Mouse (Mus musculus) 416B (cell line): ENCODE measurements around the gene Gm5565.
A peak's percentile ranks its signal among the peaks of the same experiment; 100 is the strongest.
"Not testable (repeated sequence)": the region's sequence is repeated elsewhere in the genome, so short reads cannot be mapped to it uniquely, and the experiment has no call there.

Source experiments
- DNase-seq: peaks from one replicate; pipeline ENCODE4 v3.0.0; 2011; ENCODE audit warnings: low read depth

Gene Gm5565

DNA sequence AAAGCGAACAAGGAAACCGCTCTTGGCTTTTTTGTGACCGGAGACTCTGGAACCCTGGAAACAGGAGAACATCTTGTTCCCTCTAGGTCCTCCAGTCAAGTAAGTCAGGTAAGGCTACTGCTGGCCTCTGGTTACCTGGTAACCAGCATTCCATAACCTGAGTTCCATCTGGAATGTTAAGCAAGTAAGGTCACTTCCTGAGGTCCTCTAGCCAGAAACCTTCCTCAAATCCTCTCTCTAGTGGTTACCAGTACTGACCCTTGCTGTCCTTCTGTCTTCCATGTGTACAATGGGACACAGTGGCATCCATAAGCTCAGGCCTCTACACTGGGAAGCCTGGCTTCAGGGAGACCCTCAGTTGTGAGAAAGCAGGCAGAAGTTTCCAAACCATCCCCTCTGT is at the start of gene Gm5565:
Gene Gm5565 (minus strand): TSS at position 101 of the 400 bp plus-strand sequence.
- not testable (repeated sequence) for DNase-seq

DNA sequence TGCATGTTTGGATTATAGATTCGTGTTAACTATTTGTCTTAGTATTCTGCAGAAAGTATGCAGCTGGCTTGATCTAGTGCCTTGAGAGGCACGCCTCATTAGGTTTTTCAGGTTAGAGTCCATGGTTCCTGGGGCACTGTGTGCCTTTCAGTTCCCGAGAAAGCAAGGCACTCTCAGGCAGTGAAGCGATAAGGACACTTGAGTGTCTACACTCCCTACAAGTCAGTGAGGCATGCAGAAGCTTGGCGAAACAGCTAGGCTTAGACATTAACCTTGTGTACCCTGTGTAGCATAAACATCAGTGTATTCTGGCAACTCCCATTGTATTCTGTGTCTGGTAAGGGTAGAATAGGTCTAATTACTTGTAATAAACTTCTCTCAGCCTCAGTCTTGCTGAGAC is 45.2 kb upstream of the Gm5565 start:
- DNase-seq, result no peak

DNA sequence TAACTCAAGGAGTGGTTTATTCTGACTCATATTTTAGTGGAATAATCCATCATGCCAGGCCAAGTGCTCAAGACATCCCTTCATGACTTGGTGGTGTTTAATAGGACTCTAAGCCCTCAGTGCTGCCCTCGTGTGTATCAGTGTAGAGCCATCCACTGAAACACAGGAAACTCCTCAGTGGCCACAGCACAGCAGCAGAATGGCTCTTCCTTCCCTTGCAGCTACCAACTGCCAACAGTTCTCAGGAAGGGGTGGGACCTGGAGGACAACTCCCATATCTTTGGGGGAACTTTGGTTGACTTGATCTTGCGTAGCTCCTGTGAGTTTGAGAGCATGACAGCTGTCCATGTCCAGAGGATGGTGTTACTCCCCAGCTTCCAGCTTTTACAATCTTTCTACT is 43.6 kb upstream of the Gm5565 start:
- peak; percentile 90 for DNase-seq

DNA sequence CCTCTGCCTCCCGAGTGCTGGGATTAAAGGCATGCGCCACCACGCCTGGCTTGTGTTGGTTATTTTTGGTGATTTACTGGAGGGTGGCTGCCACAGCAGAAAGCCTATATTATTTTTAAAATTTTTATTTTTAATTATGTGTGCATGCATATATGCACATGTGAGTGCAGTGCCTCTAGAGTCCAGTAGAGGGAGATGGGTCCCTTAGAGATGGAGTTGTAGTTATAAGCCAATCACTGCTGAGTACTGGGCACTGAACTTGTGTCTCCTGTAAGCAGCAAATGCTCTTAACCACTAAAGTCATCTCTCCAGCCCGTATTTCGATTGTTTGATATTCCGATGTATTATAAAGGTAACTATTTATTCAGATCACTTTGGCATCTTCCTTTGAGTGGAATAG is 40.2 kb upstream of the Gm5565 start:
- peak; percentile 14 for DNase-seq

DNA sequence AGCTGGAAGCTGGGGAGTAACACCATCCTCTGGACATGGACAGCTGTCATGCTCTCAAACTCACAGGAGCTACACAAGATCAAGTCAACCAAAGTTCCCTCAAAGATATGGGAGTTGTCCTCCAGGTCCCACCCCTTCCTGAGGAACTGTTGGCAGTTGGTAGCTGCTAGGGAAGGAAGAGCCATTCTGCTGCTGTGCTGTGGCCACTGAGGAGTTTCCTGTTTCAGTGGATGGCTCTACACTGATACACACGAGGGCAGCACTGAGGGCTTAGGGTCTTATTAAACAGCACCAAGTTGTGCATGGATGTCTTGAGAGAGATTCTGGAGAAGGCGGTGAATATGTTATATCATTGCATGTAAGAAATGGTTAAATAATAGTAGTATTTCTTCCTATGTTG is 39.2 kb upstream of the Gm5565 start:
- peak; percentile 83 for DNase-seq

DNA sequence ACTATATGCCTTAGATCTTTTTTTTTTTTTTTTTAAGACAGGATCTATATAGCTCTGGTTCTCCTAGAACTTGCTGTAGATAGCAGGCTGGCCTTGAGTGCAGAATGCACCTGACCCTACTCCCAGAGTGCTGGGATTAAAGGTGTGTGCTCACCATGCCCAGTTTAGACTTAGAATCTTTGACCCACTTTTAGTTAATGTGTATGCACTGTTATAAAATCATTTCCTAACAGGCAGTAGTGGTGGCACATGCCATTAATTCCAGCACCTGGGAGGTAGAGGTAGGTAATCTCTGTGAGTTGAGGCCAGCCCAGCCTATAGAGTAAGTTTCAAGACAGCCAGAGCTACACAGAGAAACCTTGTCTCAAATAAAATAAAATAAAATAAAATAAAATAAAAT is 38.7 kb upstream of the Gm5565 start:
- no peak for DNase-seq

DNA sequence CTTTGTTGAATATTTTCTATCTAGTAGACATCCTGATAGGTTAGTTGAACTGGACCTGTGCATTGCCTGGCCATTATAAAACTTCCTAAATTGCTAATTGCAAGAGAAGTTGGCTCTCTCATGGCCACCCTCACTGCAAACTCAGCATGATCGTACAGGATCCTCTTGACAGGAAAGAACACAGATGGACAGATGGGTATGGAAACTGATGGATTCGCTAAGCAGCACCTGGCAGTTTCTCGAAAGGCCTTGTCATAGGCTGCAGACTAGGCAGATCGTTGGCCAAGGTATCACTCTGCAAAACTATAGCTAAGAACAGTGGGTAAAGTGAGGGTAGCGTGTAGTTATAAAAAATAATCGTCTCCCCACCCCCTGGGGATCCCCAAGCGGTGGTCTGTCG is 33.0 kb upstream of the Gm5565 start:
- DNase-seq, result no peak

DNA sequence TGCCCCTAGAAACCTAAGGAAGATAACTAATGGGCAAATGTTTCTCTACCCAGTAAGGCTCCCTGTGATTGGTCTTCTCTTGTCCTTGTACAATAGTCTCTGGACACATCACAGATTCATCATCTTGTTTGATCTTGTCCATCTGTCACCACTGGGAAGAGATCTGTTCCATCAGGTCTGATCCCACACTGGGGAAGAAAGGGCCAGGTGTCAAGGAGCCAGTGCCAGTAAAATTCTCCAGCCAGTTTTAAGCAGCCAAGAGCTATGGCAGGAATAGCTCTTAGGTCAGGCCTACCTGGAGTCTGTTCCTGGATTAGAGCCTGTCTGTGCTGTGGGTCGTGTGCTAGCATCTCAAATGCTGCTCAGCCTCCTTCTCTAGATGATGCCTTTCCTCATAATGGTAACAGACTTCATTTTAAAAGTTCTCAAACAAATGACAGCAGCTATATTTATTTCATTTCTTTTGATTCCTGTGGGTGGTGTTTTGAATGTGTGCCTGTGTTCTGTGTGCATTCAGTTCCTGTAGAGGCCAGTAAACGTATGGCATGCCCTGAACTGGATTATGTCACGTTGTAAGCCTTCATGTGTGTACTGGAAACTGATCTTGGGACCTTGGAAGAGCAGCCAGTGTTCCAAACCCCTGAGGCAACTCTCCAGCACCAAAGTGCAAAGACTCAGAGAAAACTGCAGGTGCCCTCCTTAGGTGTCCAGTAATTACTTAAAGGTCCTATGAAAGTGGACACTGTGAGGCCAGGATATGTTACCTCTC is 30.3 kb upstream of the Gm5565 start:
- DNase-seq, result no peak

DNA sequence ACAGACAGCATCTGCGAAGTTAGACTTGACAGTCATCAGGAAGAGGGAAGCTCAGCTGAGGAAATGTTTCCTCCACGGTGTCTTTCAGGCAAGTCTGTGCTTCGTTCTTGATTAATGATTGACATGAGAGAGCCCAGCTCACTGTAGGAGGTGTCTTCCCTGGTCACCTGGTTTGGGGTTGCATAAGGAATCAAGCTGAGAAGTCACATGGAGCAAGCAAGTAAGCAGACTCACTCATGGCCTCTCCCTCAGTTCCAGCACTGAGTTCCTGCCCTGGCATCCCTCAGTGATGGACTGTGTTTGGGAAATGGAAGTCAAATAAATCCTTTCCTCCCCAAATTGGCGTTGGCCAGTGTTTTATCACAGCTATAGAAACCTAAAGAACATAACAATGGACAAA is 29.8 kb upstream of the Gm5565 start:
- no peak for DNase-seq

DNA sequence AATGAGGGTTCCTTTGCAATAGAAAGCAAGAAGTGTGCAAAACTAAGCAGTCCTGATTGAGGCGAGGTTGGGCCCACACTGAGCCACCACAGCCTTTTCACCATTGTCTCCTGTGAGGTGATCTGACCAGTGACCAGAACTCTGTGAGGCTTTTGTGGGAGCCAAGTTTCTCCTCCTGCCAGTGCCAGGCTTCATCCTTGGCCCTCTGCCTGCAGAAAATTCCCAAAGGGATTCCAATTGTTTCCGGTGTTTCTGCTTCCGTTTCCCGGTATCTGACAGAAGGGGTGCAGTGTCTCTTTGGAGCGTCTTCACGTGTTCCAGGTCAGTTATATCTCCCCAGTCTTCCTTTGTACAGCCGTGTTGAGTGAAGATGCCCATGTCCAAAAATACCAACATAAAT is 28.4 kb upstream of the Gm5565 start:
- DNase-seq, result no peak

DNA sequence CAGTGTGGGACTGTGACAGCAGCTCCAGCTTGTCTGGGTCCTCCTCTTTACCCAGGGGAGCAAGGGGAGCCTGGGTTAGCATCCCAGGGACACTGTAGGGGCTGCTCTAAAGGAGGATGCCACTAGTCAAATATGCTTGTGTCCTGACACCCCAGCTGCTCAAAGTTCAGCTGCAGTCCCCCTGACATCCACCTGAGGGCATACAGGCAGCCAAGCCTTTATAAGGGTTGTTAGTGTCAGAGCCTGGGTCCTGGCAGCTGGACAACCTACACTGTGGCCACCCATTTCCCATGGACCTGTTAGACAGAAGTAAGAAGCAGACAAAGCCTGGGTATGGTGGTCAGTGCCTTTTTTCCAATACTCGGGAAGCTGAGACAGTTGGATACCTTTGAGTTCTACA is 27.8 kb upstream of the Gm5565 start:
- DNase-seq, result peak; percentile 16

DNA sequence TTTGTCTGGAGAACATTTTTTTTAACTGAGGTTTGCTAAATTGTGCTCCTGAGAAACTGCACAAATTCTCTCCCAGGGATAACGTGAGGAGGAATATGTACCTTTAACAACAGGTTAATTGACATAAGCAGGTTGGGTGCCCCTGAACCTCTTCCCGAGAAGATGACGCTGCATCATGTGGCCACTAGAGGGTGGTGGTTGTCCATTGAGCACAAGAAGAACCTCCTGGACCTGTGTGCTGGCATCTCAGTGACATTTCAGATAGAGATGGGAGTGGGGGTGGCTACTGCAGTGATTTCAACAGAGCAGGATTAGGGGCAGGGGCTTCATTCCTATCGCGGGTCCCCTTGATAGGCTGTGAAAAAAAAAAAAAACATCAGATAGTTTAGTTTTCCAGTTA is 27.1 kb upstream of the Gm5565 start:
- peak; percentile 53 for DNase-seq

DNA sequence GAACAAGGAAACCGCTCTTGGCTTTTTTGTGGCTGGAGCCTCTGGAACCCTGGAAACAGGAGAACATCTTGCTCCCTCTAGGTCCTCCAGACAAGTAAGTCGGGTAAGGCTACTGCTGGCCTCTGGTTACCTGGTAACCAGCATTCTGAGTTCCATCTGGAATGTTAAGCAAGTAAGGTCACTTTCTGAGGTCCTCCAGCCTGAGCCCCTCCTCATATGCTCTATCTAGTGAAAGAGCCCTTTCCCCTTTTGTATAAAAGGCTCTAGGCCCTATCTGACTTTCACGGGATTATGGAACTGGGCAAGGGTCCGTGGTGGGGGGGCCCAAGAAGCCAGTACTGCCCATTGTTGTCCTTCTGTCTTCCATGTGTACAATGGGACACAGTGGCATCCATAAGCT is 24.9 kb upstream of the Gm5565 start, which contains the start of gene 1700001J03Rik:
Gene 1700001J03Rik (minus strand): TSS at position 101 of the 400 bp plus-strand sequence.
- not testable (repeated sequence) for DNase-seq

DNA sequence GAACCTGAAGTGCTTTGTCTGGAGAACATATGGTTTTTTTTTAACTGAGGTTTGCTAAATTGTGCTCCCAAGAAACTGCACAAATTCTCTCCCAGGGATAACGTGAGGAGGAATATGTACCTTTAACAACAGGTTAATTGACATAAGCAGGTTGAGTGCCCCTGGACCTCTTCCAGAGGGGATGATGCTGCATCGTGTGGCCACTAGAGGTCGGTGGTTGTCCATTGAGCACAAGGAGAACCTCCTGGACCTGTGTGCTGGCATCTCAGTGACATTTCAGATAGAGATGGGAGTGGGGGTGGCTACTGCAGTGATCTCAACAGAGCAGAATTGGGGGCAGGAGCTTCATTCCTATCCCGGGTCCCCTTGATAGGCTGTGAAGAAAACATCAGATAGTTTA is 12.4 kb upstream of the Gm5565 start:
- peak; percentile 31 for DNase-seq

DNA sequence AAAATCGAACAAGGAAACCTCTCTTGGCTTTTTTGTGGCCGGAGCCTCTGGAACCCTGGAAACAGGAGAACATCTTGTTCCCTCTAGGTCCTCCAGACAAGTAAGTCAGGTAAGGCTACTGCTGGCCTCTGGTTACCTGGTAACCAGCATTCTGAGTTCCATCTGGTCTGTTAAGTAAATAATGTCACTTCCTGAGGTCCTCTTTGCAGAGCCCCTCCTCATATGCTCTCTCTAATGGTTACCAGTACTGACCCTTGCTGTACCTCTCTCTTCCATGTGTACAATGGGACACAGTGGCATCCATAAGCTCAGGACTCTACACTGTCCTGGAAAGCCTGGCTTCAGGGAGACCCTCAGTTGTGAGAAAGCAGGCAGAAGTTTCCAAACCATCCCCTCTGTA is 10.3 kb upstream of the Gm5565 start, which contains the start of gene Gm6309:
Gene Gm6309 (minus strand): TSS at position 101 of the 400 bp plus-strand sequence.
- not testable (repeated sequence) for DNase-seq

DNA sequence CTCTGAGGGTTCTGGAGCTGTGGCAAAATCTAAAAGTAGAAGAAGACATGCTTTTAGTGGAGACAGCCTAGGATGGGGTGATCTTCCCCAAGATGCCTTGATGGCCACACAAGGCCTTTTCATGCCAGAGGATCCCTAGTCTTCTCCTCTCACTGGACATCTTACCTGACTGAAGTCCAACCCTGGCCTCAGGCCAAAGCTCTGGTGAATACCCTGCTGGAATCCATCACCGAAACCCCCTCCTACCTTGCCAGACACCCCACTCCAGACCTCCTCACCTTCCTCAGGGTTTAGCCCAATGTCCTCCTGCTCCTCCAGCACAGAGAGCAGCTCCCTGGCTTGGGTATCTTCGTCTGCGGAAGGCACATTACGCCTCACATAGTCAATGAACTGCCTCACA is 2.0 kb downstream of the Gm5565 start:
- not testable (repeated sequence) for DNase-seq

DNA sequence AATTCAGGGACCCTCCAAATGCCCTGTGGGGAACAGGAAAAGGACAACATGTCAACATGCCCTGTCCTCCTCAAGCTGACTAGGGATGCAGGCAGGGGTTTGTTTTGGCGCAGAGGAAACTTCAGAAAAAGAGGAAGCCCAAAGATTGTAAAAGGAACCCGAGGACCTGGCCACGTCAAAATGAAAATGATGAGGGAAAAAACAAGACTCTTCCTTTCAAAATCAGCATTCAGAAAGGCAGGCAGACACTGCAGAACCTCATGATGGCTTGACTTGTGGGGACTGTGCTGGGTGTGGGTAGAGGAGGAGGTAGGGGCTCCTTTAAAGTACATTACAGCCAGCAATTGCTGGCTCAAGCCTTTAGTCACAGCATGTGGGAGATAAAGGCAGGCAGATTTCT is 9.9 kb downstream of the Gm5565 start:
- DNase-seq, result no peak

DNA sequence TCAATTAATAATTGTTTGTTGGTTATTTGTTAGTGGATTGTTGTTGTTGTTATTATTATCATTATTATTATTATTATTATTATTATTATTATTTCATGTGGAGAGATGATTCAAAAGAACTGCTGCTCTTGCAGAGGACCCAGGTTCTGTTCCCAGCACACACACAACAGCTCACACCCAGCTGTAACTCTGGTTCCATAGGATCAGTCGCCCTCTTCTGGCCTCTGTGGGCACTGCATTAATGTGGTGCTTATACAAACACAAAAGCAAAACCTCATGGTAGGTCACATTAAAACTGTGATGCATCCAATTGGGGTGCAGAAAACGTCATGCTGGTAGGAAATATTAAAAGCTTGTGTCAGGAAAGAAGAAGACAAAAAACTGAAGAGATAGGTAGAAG is 12.4 kb downstream of the Gm5565 start:
- peak; percentile 38 for DNase-seq
